Mouse (Mus musculus): ENCODE data around the gene Fxn. TPM values are rescaled to one million over a fixed set of nuclear protein-coding genes. Genes with fewer than 3 reads are reported as not detected.
"Not testable (repeated sequence)": the region's sequence is repeated elsewhere in the genome, so short reads cannot be mapped to it uniquely, and the experiment has no call there.

The Fxn gene
- polyA plus RNA-seq, 1 experiment from 2014 or later, result 39.2 TPM

GRCm38 (mm10) chr19:24259390-24260351 lies 20.7 kb downstream of the Fxn start:
- ATAC-seq (ENCODE audit: low FRiP score), result 0 out of 2 replicates have a peak, but pooled peaks have one; percentile 52
- Histone ChIP-seq H3K9ac (no peak overlapping the region), H3K4me3 (no peak overlapping the region), H3K27me3 (no peaks in the 10 kb centered on the region), H3K9me3 (no peaks in the 10 kb centered on the region), H3K4me2 (no peak overlapping the region), H3K36me3 (peaks cover 17% of the 10 kb centered on the region; the same call in 1 of the 2 replicates), H3K27ac (0 out of 2 replicates have a peak overlapping the region, but pooled peaks have one; percentile 48), H3K4me1 (replicated peaks) (0 out of 2 replicates have a peak, but pooled peaks cover 9% of the 10 kb centered on the region)
- 34% methylated on average over 12 of the region's 12 CpGs for WGBS

GRCm38 (mm10) chr19:24258368-24258767 lies 22.0 kb downstream of the Fxn start:
- ATAC-seq (ENCODE audit: low FRiP score), result no peak
- H3K27me3 ChIP-seq, result no peaks in the 10 kb centered on the region
- no peak overlapping the region for H3K27ac ChIP-seq
- no peak overlapping the region for H3K4me3 ChIP-seq
- H3K4me1 ChIP-seq (replicated peaks), result 0 out of 2 replicates have a peak, but pooled peaks cover 9% of the 10 kb centered on the region
- no peaks in the 10 kb centered on the region for H3K9me3 ChIP-seq
- 86% methylated on average over 5 of the region's 5 CpGs for WGBS
- H3K9ac ChIP-seq, result no peak overlapping the region
- H3K36me3 ChIP-seq, result peaks cover 11% of the 10 kb centered on the region; the same call in 1 of the 2 replicates
- no peak overlapping the region for H3K4me2 ChIP-seq

GRCm38 (mm10) chr19:24257962-24258361 lies 22.4 kb downstream of the Fxn start:
- WGBS, result 94% methylated on average over 6 of the region's 6 CpGs

GRCm38 (mm10) chr19:24253657-24254260 lies 26.6 kb downstream of the Fxn start:
- no peak overlapping the region for H3K27ac ChIP-seq
- H3K4me3 ChIP-seq, result no peak overlapping the region
- no peak for ATAC-seq (ENCODE audit: low FRiP score)
- no peaks in the 10 kb centered on the region for H3K9me3 ChIP-seq
- no peak overlapping the region for H3K9ac ChIP-seq
- no peaks in the 10 kb centered on the region for H3K27me3 ChIP-seq
- 0 out of 2 replicates have a peak, but pooled peaks cover 6% of the 10 kb centered on the region for H3K4me1 ChIP-seq (replicated peaks)
- 32% methylated on average over 9 of the region's 9 CpGs for WGBS
- H3K4me2 ChIP-seq, result no peak overlapping the region
- H3K36me3 ChIP-seq, result no peaks in the 10 kb centered on the region

More at GRCm38 (mm10) chr19:24257962-24258361, 22.4 kb downstream of the Fxn start:
- Histone ChIP-seq H3K4me2 (no peak overlapping the region), H3K9ac (no peak overlapping the region), H3K27me3 (no peaks in the 10 kb centered on the region), H3K36me3 (peaks cover 11% of the 10 kb centered on the region; the same call in 1 of the 2 replicates), H3K4me1 (replicated peaks) (0 out of 2 replicates have a peak, but pooled peaks cover 9% of the 10 kb centered on the region), H3K9me3 (no peaks in the 10 kb centered on the region), H3K4me3 (no peak overlapping the region), H3K27ac (no peak overlapping the region)
- ATAC-seq (ENCODE audit: low FRiP score), result no peak

- Histone ChIP-seq H3K27ac (no peak overlapping the region), H3K9me3 (no peaks in the 10 kb centered on the region), H3K4me3 (no peak overlapping the region), H3K4me2 (no peak overlapping the region), H3K9ac (no peak overlapping the region), H3K27me3 (no peaks in the 10 kb centered on the region), H3K4me1 (replicated peaks) (0 out of 2 replicates have a peak, but pooled peaks cover 6% of the 10 kb centered on the region), H3K36me3 (no peaks in the 10 kb centered on the region)
- ATAC-seq (ENCODE audit: low FRiP score), result no peak; the same call in 1 of the 2 replicates
- 21% methylated on average over 6 of the region's 6 CpGs for WGBS
Observed at GRCm38 (mm10) chr19:24251869-24252268, 28.5 kb downstream of the Fxn start.

- H3K27ac ChIP-seq, result no peak overlapping the region
- no peaks in the 10 kb centered on the region for H3K9me3 ChIP-seq
- no peak overlapping the region for H3K9ac ChIP-seq
- peaks cover 7% of the 10 kb centered on the region; the same call in 1 of the 2 replicates for H3K4me1 ChIP-seq (replicated peaks)
- no peak overlapping the region for H3K4me3 ChIP-seq
- ATAC-seq (ENCODE audit: low FRiP score), result no peak
- no peaks in the 10 kb centered on the region for H3K27me3 ChIP-seq
- WGBS, result 77% methylated on average over 6 of the region's 6 CpGs
- H3K4me2 ChIP-seq, result no peak overlapping the region
- no peaks in the 10 kb centered on the region for H3K36me3 ChIP-seq
Observed at GRCm38 (mm10) chr19:24243340-24243739, 37.1 kb downstream of the Fxn start.

GRCm38 (mm10) chr19:24241799-24242546 lies 38.4 kb downstream of the Fxn start:
- no peaks in the 10 kb centered on the region for H3K27me3 ChIP-seq
- no peak overlapping the region for H3K4me3 ChIP-seq
- no peak for ATAC-seq (ENCODE audit: low FRiP score)
- H3K4me1 ChIP-seq (replicated peaks), result peaks cover 7% of the 10 kb centered on the region; the same call in 1 of the 2 replicates
- WGBS, result 33% methylated on average over 14 of the region's 14 CpGs
- no peak overlapping the region for H3K9ac ChIP-seq
- H3K4me2 ChIP-seq, result no peak overlapping the region
- H3K9me3 ChIP-seq, result no peaks in the 10 kb centered on the region
- H3K27ac ChIP-seq, result no peak overlapping the region
- no peaks in the 10 kb centered on the region for H3K36me3 ChIP-seq

GRCm38 (mm10) chr19:24241271-24241670 lies 39.1 kb downstream of the Fxn start:
- ATAC-seq (ENCODE audit: low FRiP score), result no peak
- Histone ChIP-seq H3K4me3 (no peak overlapping the region), H3K9me3 (no peaks in the 10 kb centered on the region), H3K27me3 (no peaks in the 10 kb centered on the region), H3K4me2 (no peak overlapping the region), H3K27ac (no peak overlapping the region), H3K36me3 (no peaks in the 10 kb centered on the region), H3K9ac (no peak overlapping the region), H3K4me1 (replicated peaks) (peaks cover 7% of the 10 kb centered on the region; the same call in 1 of the 2 replicates)
- 83% methylated on average over 8 of the region's 8 CpGs for WGBS

GRCm38 (mm10) chr19:24238011-24238410 lies 42.4 kb downstream of the Fxn start:
- 87% methylated on average over 4 of the region's 4 CpGs for WGBS
- H3K27me3 ChIP-seq, result no peaks in the 10 kb centered on the region
- H3K4me2 ChIP-seq, result no peak overlapping the region
- H3K27ac ChIP-seq, result no peak overlapping the region
- no peak overlapping the region for H3K4me3 ChIP-seq
- no peak overlapping the region for H3K9ac ChIP-seq
- H3K4me1 ChIP-seq (replicated peaks), result peaks cover 7% of the 10 kb centered on the region; the same call in 1 of the 2 replicates
- ATAC-seq (ENCODE audit: low FRiP score), result no peak
- no peaks in the 10 kb centered on the region for H3K9me3 ChIP-seq
- no peaks in the 10 kb centered on the region for H3K36me3 ChIP-seq

- not testable (repeated sequence) for H3K9me3 ChIP-seq; H3K27me3 ChIP-seq; H3K4me1 ChIP-seq (replicated peaks); ATAC-seq (ENCODE audit: low FRiP score); H3K4me3 ChIP-seq; H3K27ac ChIP-seq; H3K4me2 ChIP-seq; H3K9ac ChIP-seq; H3K36me3 ChIP-seq
- 90% methylated on average over 1 of the region's 1 CpGs for WGBS
Observed at GRCm38 (mm10) chr19:24232356-24232755, 48.0 kb downstream of the Fxn start.

GRCm38 (mm10) chr19:24225305-24225696 lies 55.1 kb downstream of the Fxn start:
- no peaks in the 10 kb centered on the region for H3K36me3 ChIP-seq
- H3K27me3 ChIP-seq, result peaks cover 48% of the 10 kb centered on the region
- H3K9ac ChIP-seq, result no peak overlapping the region
- ATAC-seq (ENCODE audit: low FRiP score), result peak; percentile 33; the same call in 1 of the 2 replicates
- H3K4me3 ChIP-seq, result peak overlapping the region; percentile 49
- WGBS, result 1% methylated on average over 17 of the region's 17 CpGs
- H3K27ac ChIP-seq, result no peak overlapping the region
- H3K4me2 ChIP-seq, result peak overlapping the region; percentile 79
- peaks cover 16% of the 10 kb centered on the region for H3K4me1 ChIP-seq (replicated peaks)
- no peaks in the 10 kb centered on the region for H3K9me3 ChIP-seq

Data from hindbrain, embryonic 13.5 days (tissue).